Mouse (Mus musculus) spleen, adult 2 months (tissue): Measurements from ENCODE around the gene Dnah11.

Source experiments
- CTCF ChIP-seq: fragments of 200-500 bp; IDR thresholded peaks from 2 replicates; pipeline ENCODE4 v1.5.1; 2011; ENCODE audit warnings: mild to moderate bottlenecking, inconsistent platforms; ENCODE audit not compliant: insufficient read depth, insufficient read length, insufficient replicate concordance; ENCODE audit errors: extremely low read depth
- POLR2A ChIP-seq: fragments of 200-500 bp; IDR thresholded peaks from 2 replicates; pipeline ENCODE4 v1.6.1; 2011; ENCODE audit warnings: low read depth, low read length, inconsistent platforms

DNA sequence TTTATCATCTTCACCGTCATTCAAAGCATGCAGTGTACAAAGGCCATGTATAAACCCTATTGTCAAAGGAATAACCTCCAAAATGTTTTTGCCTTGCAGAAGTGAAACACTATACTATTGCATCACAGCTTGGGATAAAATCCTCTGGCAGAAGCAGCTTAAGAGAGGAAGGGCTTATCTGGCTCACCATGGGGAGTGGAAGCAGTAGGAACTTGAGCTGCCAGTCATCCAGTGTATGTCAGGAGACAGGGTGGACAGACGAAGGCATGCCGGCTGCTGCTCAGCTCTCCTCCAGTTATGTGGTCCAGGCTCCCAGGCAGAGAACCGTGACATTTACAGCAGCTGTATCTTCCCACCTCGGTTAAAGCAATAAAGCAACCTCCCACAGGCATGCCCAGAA, 366.7 kb downstream of the Dnah11 start:
- TF ChIP-seq POLR2A (no peak), CTCF (no peak)
